Mouse (Mus musculus): ENCODE data around the gene Erc2. TPM values are rescaled to one million over a fixed set of nuclear protein-coding genes. Genes with fewer than 3 reads are reported as not detected.

Erc2 gene
- total and polyA plus RNA-seq, 2 experiments: 6.1 to 7.0 TPM

- H3K27me3 ChIP-seq (ENCODE audit: control insufficient read depth, insufficient read depth, low read length): no peaks in the 10 kb centered on the region
- 91% methylated on average over 3 of the region's 3 CpGs for WGBS
- H3K4me3 ChIP-seq (ENCODE audit: insufficient read depth, low read depth, low read length): no peak overlapping the region
- no peaks in the 10 kb centered on the region for H3K79me2 ChIP-seq (ENCODE audit: control insufficient read depth, insufficient read depth, low read length)
- no peak overlapping the region for H3K27ac ChIP-seq (replicated peaks; ENCODE audit: insufficient read depth, low read depth, low read length)
- no peaks in the 10 kb centered on the region for H3K36me3 ChIP-seq (ENCODE audit: control insufficient read depth, insufficient read depth, low read length)
- TF ChIP-seq CTCF (IDR thresholded peaks at IDR 0.05; ENCODE audit: low read depth, low read length) (no peak), POLR2A (IDR thresholded peaks at IDR 0.05; ENCODE audit: extremely low read depth, insufficient read depth, low read length) (no peak)
- no peaks in the 10 kb centered on the region for H3K4me1 ChIP-seq (ENCODE audit: control insufficient read depth, insufficient read depth, low read length)
- H3K9ac ChIP-seq (ENCODE audit: low read depth, low read length): no peak overlapping the region
- DNase-seq (ENCODE audit: extremely low read depth, low read depth, low spot score): no peak
Measured at GRCm38 (mm10) chr14:28380129-28380528, 757.9 kb downstream of the Erc2 start.

GRCm38 (mm10) chr14:28381801-28382550 lies 759.7 kb downstream of the Erc2 start:
- no peak for DNase-seq (ENCODE audit: extremely low read depth, low read depth, low spot score)
- Histone ChIP-seq H3K79me2 (ENCODE audit: control insufficient read depth, insufficient read depth, low read length) (no peaks in the 10 kb centered on the region), H3K27ac (replicated peaks; ENCODE audit: insufficient read depth, low read depth, low read length) (no peak overlapping the region), H3K4me1 (ENCODE audit: control insufficient read depth, insufficient read depth, low read length) (no peaks in the 10 kb centered on the region), H3K36me3 (ENCODE audit: control insufficient read depth, insufficient read depth, low read length) (no peaks in the 10 kb centered on the region), H3K9ac (ENCODE audit: low read depth, low read length) (no peak overlapping the region), H3K4me3 (ENCODE audit: insufficient read depth, low read depth, low read length) (no peak overlapping the region), H3K27me3 (ENCODE audit: control insufficient read depth, insufficient read depth, low read length) (no peaks in the 10 kb centered on the region)
- 58% methylated on average over 14 of the region's 14 CpGs for WGBS
- TF ChIP-seq CTCF (IDR thresholded peaks at IDR 0.05; ENCODE audit: low read depth, low read length) (no peak), POLR2A (IDR thresholded peaks at IDR 0.05; ENCODE audit: extremely low read depth, insufficient read depth, low read length) (no peak)

- no peak for TF ChIP-seq POLR2A (IDR thresholded peaks at IDR 0.05; ENCODE audit: extremely low read depth, insufficient read depth, low read length)
- no peak for TF ChIP-seq CTCF (IDR thresholded peaks at IDR 0.05; ENCODE audit: low read depth, low read length)
- H3K4me1 ChIP-seq (ENCODE audit: control insufficient read depth, insufficient read depth, low read length): no peaks in the 10 kb centered on the region
- no peak overlapping the region for H3K4me3 ChIP-seq (ENCODE audit: insufficient read depth, low read depth, low read length)
- 93% methylated on average over 3 of the region's 3 CpGs for WGBS
- H3K27ac ChIP-seq (replicated peaks; ENCODE audit: insufficient read depth, low read depth, low read length): no peak overlapping the region
- H3K9ac ChIP-seq (ENCODE audit: low read depth, low read length): no peak overlapping the region
- no peaks in the 10 kb centered on the region for H3K27me3 ChIP-seq (ENCODE audit: control insufficient read depth, insufficient read depth, low read length)
- DNase-seq (ENCODE audit: extremely low read depth, low read depth, low spot score): no peak
- no peaks in the 10 kb centered on the region for H3K79me2 ChIP-seq (ENCODE audit: control insufficient read depth, insufficient read depth, low read length)
- H3K36me3 ChIP-seq (ENCODE audit: control insufficient read depth, insufficient read depth, low read length): no peaks in the 10 kb centered on the region
Measured at GRCm38 (mm10) chr14:28386815-28387607, 764.8 kb downstream of the Erc2 start.

- no peaks in the 10 kb centered on the region for H3K79me2 ChIP-seq (ENCODE audit: control insufficient read depth, insufficient read depth, low read length)
- no peak overlapping the region for H3K4me3 ChIP-seq (ENCODE audit: insufficient read depth, low read depth, low read length)
- no peaks in the 10 kb centered on the region for H3K27me3 ChIP-seq (ENCODE audit: control insufficient read depth, insufficient read depth, low read length)
- 57% methylated on average over 2 of the region's 2 CpGs for WGBS
- DNase-seq (ENCODE audit: extremely low read depth, low read depth, low spot score): peak; percentile 74
- no peaks in the 10 kb centered on the region for H3K36me3 ChIP-seq (ENCODE audit: control insufficient read depth, insufficient read depth, low read length)
- H3K9ac ChIP-seq (ENCODE audit: low read depth, low read length): no peak overlapping the region
- H3K27ac ChIP-seq (replicated peaks; ENCODE audit: insufficient read depth, low read depth, low read length): no peak overlapping the region
- TF ChIP-seq POLR2A (IDR thresholded peaks at IDR 0.05; ENCODE audit: extremely low read depth, insufficient read depth, low read length) (no peak), CTCF (IDR thresholded peaks at IDR 0.05; ENCODE audit: low read depth, low read length) (no peak)
- 0 out of 2 replicates have a peak, but pooled peaks cover 4% of the 10 kb centered on the region for H3K4me1 ChIP-seq (ENCODE audit: control insufficient read depth, insufficient read depth, low read length)
Measured at GRCm38 (mm10) chr14:28398915-28399314, 776.7 kb downstream of the Erc2 start.

GRCm38 (mm10) chr14:28399897-28400296 lies 777.7 kb downstream of the Erc2 start:
- no peak for TF ChIP-seq POLR2A (IDR thresholded peaks at IDR 0.05; ENCODE audit: extremely low read depth, insufficient read depth, low read length)
- no peak for TF ChIP-seq CTCF (IDR thresholded peaks at IDR 0.05; ENCODE audit: low read depth, low read length)
- DNase-seq (ENCODE audit: extremely low read depth, low read depth, low spot score): no peak
- H3K4me1 ChIP-seq (ENCODE audit: control insufficient read depth, insufficient read depth, low read length): 0 out of 2 replicates have a peak, but pooled peaks cover 4% of the 10 kb centered on the region
- WGBS: 89% methylated on average over 9 of the region's 9 CpGs
- H3K36me3 ChIP-seq (ENCODE audit: control insufficient read depth, insufficient read depth, low read length): no peaks in the 10 kb centered on the region
- no peaks in the 10 kb centered on the region for H3K79me2 ChIP-seq (ENCODE audit: control insufficient read depth, insufficient read depth, low read length)
- H3K4me3 ChIP-seq (ENCODE audit: insufficient read depth, low read depth, low read length): no peak overlapping the region
- H3K9ac ChIP-seq (ENCODE audit: low read depth, low read length): no peak overlapping the region
- no peaks in the 10 kb centered on the region for H3K27me3 ChIP-seq (ENCODE audit: control insufficient read depth, insufficient read depth, low read length)
- H3K27ac ChIP-seq (replicated peaks; ENCODE audit: insufficient read depth, low read depth, low read length): no peak overlapping the region
